Mouse (Mus musculus): ENCODE results near the gene Tgfb3. TPM values are rescaled to one million over a fixed set of nuclear protein-coding genes. Genes with fewer than 3 reads are reported as not detected.

The Tgfb3 gene
- polyA plus RNA-seq, 1 experiment from 2014 or later = 5.1 TPM

Other genes starting within 250 kb of the Tgfb3 start
- 42.7 and 45.8 TPM in 2 replicates for gene Ift43, start 3.5 kb upstream of the Tgfb3 start, polyA plus RNA-seq (2015; fragmentation: Nextera tagmentation; extraction: Ambion mirVana)
- gene Gpatch2l, start 162.8 kb upstream of the Tgfb3 start, polyA plus RNA-seq (2015; fragmentation: Nextera tagmentation; extraction: Ambion mirVana) = 26.5 and 29.4 TPM in 2 replicates